Mouse (Mus musculus) gastrocnemius, adult 2 months (tissue): ENCODE data around the gene Hist2h4. TPM values are rescaled to one million over a fixed set of nuclear protein-coding genes. Genes with fewer than 3 reads are reported as not detected.
A peak's percentile ranks its signal among the peaks of the same experiment; 100 is the strongest.
"Not testable (repeated sequence)": the region's sequence is repeated elsewhere in the genome, so short reads cannot be mapped to it uniquely, and the experiment has no call there.

Experiments used
- DNase-seq: peaks from one replicate; pipeline ENCODE4 v3.0.0; 2022
- H3K27ac ChIP-seq: fragments of 200-600 bp; 2 replicates; pipeline ENCODE4 v1.8.1; 2022; ENCODE audit warnings: mild to moderate bottlenecking
- H3K4me3 ChIP-seq: fragments of 200-600 bp; 2 replicates; pipeline ENCODE4 v1.8.1; 2022; ENCODE audit warnings: mild to moderate bottlenecking, moderate library complexity
- CTCF ChIP-seq: fragments of 200-600 bp; IDR thresholded peaks from 2 replicates; pipeline ENCODE4 v1.8.1; 2022; ENCODE audit warnings: antibody characterized with exemption, mild to moderate bottlenecking, moderate library complexity
- intact Hi-C: fragments of 180-260 bp; cut with DNase I; formaldehyde crosslinking; loops from one replicate; pipeline ENCODE4 v1.15.1; 2025
- total RNA-seq, 2 experiments: library from RNA; stranded (reverse); gene quantifications; 2 replicates each; pipeline ENCODE4 v1.2.3; 2021

The Hist2h4 gene
- total RNA-seq, 2 experiments from 2014 or later = 5.7 to 6.6 TPM

DNA sequence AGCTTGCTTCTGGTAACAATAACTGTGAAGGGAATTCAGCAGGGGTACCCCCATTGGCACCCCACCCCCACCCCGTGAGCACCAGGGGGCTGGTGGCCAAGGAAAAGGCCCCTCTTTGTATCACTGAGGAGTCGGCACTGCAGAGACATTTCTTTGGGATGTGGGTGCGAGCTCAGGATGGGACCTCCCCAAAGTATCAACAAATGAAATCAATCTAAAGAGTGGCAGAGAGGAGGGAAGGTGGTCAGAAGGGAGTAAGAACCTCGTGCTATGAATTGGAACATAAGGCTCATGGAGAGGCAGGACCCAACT lies 14.1 kb downstream of the Hist2h4 start:
- H3K27ac ChIP-seq = no peak overlapping the region

DNA sequence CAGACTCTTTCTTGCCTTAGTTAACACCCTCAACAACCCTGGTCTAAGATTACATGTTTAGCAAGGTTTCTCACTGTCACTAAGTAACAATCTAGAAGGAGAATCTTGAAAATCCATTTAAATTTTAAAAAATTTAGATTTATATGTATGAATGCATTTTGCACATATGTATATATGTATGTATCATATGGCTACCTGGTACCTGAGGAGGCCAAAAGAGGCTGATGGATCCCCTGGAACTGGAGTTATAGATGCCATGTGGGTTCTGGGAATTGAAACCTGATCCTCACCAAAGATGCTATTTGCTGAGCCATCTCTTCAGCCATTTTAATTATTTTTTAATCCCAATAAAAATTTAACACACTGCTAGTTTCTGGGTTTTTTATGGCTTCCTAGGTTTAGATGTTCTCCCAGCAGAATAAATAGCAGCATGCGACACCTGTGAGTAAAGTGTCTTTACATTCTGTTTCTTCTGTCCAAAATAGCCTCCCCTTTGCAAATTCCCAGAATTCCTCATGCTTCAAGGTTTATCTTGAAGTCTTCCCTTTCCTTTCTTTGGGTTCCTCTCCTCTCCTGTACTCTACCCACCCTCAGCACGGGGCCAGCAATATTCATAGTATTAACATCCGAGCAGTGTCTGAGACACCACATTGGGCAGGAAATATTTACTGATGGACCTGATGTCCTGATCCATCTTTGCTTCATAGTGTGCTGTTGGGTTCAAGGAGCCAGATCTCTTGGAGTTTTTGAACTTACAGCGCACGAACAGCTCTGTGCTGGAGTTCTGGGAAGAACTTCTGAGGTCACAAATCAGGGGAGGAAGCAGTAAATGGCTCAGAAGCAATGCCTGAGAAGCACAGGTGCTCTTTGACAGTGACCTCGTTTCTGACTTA lies 14.7 kb downstream of the Hist2h4 start:
- intact Hi-C loops = no loop called here
- Histone ChIP-seq H3K4me3 (no peak overlapping the region), H3K27ac (no peak overlapping the region)
- DNase-seq = no peak
- no peak for TF ChIP-seq CTCF

More for the DNA sequence above, 14.1 kb downstream of the Hist2h4 start:
- no peak for TF ChIP-seq CTCF
- intact Hi-C loops = no loop called here
- H3K4me3 ChIP-seq = no peak overlapping the region
- no peak for DNase-seq

DNA sequence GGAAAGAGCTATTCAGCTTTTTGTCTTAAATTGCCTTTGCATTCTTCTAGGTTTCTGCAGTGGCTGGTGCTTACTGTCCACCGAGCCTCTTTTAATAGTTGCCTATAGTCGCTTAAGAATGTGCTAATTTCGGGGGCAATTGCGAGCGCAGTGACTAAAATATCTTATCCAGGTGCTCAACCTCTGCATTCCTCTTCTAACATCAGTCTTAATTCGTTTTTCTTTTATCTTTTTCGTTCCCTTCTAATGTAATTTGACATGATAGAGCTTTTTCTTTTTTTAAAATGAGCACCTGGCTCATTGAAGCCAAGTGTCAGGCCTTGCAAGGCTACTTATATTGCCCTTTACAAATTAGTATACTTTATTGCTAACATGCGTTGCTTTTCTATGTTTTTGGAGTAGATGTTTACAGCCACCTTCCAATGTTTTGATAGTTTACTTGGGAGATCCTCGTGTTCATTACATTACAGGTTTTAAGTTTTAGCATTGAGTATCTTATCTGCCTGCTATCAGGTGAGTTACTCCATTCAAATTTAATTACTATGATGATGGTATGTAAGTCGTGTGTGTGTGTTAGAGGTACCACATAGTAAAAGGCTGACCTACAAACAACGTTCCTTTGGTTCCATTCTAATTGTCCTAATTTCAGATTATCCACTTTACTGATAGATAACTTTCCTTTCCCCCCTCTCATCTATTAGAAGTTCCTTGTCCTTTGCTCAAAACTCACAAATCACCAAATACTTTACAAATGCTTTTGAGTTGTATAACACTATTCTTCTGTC lies 15.6 kb downstream of the Hist2h4 start:
- Histone ChIP-seq H3K4me3 (peak overlapping the region; percentile 45), H3K27ac (no peak overlapping the region)
- DNase-seq = no peak
- no peak for TF ChIP-seq CTCF
- intact Hi-C loops = no loop called here

DNA sequence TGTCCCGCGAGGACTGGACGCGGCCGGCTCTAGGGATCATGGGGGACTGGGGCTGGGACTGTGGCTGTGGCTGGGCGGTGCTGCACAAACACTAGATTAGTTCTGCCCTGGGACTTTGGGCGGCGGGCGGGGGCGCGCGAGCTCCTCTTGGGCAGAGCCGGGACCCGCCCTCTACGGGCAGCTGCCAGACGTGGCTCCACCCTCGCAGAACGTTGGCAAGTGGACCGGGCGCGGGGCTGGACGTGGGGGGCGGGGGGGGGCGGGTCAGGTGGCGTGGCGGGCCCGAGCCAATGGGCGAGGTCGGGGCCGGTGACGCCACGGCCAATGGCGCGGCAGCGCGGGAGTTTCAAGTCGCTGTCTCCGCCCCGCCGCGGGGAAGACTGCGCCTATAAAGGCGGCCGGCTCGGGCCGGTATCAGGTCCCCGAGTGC lies 16.7 kb downstream of the Hist2h4 start, which contains the start of gene Hist2h3c1:
Gene Hist2h3c1 (plus strand): TSS at position 259 of the 430 bp plus-strand sequence.
- Histone ChIP-seq H3K4me3 (peak within 1 kb of the TSS; percentile 68), H3K27ac (peak within 1 kb of the TSS; percentile 81)
- intact Hi-C loops, DNase-seq: not testable (repeated sequence)

DNA sequence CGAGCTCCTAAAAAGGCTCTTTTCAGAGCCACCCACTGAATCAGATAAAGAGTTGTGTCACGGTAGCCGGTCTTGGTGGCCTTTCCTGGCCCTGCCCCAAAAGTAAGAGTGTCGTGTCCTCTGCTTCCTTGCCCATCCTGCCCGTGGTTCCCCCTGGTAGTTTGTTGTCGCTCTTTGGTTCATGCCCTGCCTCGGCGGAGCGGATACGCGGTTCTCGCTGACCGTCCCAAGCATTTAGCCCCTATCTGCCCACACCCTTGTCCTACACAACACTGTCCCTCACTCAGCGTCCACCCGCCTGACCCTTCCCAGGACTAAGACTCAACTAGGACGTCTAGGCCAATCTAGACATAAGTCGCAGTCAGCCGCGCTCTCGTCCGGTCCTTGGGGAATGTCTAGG lies 17.1 kb downstream of the Hist2h4 start:
- intact Hi-C loops, DNase-seq: not testable (repeated sequence)
- Histone ChIP-seq H3K27ac (peak overlapping the region; percentile 81), H3K4me3 (peak overlapping the region; percentile 68)

DNA sequence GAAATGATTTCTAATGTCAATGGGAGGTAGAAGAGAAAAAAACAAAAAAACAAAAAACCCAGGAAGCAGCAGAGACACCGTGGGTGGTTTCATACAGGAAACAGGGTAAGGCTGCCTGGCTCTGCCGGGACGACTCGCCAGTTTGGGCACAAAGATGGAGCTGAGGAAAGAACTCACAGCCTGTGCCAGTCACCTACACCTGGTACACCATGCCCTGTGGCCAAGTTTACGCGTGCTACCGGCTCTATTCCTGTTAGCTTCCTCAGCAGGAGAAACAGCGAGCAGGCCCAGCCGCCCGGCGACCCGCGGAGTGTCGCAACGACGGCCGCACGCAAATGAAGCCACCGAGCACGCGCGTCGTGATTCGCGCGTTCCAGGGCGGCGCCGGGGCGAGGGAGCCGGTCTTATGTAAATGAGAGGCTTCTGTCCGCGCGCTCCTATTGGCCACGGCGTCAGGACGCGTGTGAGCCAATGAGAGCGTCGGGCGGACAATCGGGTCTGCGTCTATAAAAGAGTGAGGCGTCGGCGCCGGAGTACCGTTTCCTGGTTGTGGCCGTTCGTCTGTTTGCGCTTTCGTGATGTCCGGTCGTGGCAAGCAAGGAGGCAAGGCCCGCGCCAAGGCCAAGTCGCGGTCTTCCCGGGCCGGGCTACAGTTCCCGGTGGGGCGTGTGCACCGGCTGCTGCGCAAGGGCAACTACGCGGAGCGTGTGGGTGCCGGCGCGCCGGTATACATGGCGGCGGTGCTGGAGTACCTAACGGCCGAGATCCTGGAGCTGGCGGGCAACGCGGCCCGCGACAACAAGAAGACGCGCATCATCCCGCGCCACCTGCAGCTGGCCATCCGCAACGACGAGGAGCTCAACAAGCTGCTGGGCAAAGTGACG lies 17.9 kb downstream of the Hist2h4 start, which contains the start of gene Hist2h2aa1:
Gene Hist2h2aa1 (plus strand): TSS at position 495 of the 884 bp plus-strand sequence.
- peak within 1 kb of the TSS; percentile 99 for H3K27ac ChIP-seq
- peak within 1 kb of the TSS; percentile 78 for H3K4me3 ChIP-seq
- intact Hi-C loops = not testable (repeated sequence)
- peak; percentile 93 for DNase-seq

DNA sequence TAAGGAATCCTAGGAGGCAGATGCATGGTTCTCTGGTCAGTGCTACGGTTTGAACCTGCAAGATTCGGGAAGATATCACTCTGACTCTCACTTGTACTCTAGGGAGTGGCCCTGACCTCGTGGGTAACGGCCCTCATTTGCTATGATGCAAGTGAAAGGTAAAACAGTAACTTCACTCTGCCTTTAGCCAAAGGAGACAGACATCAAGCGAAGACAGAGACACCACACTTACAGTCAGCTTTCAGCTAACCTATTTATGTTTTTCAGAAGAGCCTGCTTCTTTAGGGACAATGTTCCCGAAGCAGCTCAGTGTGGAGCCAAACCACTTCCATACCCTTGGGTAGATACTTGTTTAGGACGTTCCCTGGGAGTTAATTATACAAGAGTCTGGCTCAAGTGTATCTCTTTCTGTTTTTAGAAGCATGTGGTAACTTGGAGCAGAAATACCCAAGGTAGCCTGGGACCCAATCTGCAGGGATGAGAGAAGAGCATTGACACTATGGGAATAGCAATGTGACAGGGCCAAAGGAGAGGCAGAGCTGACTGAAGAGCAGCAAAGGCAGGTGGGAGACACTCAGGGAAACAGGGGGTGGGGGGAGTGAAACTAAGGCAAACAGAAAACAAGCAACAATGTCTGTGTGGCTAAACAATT lies 19.1 kb downstream of the Hist2h4 start:
- Histone ChIP-seq H3K27ac (peak overlapping the region; percentile 99), H3K4me3 (peak overlapping the region; percentile 78)
- intact Hi-C loops = no loop called here
- peak; percentile 28 for DNase-seq
- no peak for TF ChIP-seq CTCF

DNA sequence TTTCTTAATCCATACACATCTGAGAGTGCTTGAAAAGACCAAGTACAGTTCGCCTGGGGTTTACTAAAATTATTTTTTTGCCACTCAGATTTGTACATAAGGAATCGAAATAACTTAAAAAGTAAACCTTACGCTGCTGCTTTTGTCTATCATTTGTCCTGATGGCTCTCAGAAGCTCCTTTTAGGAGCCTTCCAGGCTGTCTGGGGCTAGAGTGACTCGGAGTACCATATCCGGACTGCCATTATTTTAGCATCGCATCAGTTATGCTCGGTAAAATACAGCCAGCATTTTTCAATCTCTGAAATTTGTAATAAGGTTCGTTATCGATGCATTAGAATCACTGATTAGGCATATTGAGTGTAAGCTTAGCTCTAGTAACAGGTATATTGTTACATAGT lies 22.3 kb downstream of the Hist2h4 start:
- Histone ChIP-seq H3K27ac (peak overlapping the region; percentile 89), H3K4me3 (peak overlapping the region; percentile 64)
- intact Hi-C loops = no loop called here
- no peak for TF ChIP-seq CTCF
- no peak for DNase-seq

DNA sequence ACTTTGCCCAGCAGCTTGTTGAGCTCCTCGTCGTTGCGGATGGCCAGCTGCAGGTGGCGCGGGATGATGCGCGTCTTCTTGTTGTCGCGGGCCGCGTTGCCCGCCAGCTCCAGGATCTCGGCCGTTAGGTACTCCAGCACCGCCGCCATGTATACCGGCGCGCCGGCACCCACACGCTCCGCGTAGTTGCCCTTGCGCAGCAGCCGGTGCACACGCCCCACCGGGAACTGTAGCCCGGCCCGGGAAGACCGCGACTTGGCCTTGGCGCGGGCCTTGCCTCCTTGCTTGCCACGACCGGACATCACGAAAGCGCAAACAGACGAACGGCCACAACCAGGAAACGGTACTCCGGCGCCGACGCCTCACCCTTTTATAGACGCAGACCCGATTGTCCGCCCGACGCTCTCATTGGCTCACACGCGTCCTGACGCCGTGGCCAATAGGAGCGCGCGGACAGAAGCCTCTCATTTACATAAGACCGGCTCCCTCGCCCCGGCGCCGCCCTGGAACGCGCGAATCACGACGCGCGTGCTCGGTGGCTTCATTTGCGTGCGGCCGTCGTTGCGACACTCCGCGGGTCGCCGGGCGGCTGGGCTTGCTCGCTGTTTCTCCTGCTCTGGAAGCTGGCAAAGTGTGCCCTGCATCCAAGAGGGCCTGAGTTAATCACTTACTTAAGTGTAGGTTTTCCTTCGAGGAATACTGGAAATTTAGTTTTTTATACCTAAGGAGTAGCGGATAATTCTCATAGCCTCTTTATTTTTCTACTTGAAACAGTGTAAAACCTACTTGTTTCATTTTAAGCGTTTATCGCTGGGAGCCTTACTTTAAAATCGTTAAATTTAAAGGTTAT lies 22.9 kb downstream of the Hist2h4 start, which contains the start of gene Hist2h2aa2:
Gene Hist2h2aa2 (minus strand): TSS at position 328 of the 850 bp plus-strand sequence.
- Histone ChIP-seq H3K27ac (peak within 1 kb of the TSS; percentile 92), H3K4me3 (peak within 1 kb of the TSS; percentile 71)
- DNase-seq = peak; percentile 95
- intact Hi-C loops = not testable (repeated sequence)

DNA sequence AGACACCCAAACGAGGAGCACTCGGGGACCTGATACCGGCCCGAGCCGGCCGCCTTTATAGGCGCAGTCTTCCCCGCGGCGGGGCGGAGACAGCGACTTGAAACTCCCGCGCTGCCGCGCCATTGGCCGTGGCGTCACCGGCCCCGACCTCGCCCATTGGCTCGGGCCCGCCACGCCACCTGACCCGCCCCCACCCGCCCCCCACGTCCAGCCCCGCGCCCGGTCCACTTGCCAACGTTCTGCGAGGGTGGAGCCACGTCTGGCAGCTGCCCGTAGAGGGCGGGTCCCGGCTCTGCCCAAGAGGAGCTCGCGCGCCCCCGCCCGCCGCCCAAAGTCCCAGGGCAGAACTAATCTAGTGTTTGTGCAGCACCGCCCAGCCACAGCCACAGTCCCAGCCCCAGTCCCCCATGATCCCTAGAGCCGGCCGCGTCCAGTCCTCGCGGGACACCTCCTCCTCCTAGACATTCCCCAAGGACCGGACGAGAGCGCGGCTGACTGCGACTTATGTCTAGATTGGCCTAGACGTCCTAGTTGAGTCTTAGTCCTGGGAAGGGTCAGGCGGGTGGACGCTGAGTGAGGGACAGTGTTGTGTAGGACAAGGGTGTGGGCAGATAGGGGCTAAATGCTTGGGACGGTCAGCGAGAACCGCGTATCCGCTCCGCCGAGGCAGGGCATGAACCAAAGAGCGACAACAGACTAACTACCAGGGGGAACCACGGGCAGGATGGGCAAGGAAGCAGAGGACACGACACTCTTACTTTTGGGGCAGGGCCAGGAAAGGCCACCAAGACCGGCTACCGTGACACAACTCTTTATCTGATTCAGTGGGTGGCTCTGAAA lies 23.9 kb downstream of the Hist2h4 start, which contains the start of gene Hist2h3c2:
Gene Hist2h3c2 (minus strand): TSS at position 174 of the 840 bp plus-strand sequence.
- intact Hi-C loops = not testable (repeated sequence)
- Histone ChIP-seq H3K4me3 (peak within 1 kb of the TSS; percentile 71), H3K27ac (peak within 1 kb of the TSS; percentile 92)
- peak; percentile 64 for DNase-seq
